Mouse (Mus musculus) megakaryocyte-erythroid progenitor cell, adult 5-6 weeks (primary cell): ENCODE results near the gene Acaca. TPM values are rescaled to one million over a fixed set of nuclear protein-coding genes. Genes with fewer than 3 reads are reported as not detected.

Experiments
- ATAC-seq: replicated peaks from 2 replicates; pipeline ENCODE4 v1.8.0; 2016; ENCODE audit warnings: mild to moderate bottlenecking, inconsistent platforms; ENCODE audit not compliant: severe bottlenecking, poor library complexity, low FRiP score, low TSS enrichment
- total RNA-seq, 2 experiments: library from RNA; stranded (forward) in 1 of 2; stranded (reverse) in 1 of 2; fragments of 200-1000, 215-1000 nt in 1 of 2; fragments of >200 nt in 1 of 2; fragmentation: Nextera tagmentation in 1 of 2; gene quantifications; 2 replicates each; pipeline ENCODE4 v1.2.3; 2014 to 2017

Acaca gene
- total RNA-seq (2014; fragmentation: Nextera tagmentation) (30.2 and 41.0 TPM in 2 replicates), total RNA-seq (2017) (22.5 and 38.4 TPM in 2 replicates)

DNA sequence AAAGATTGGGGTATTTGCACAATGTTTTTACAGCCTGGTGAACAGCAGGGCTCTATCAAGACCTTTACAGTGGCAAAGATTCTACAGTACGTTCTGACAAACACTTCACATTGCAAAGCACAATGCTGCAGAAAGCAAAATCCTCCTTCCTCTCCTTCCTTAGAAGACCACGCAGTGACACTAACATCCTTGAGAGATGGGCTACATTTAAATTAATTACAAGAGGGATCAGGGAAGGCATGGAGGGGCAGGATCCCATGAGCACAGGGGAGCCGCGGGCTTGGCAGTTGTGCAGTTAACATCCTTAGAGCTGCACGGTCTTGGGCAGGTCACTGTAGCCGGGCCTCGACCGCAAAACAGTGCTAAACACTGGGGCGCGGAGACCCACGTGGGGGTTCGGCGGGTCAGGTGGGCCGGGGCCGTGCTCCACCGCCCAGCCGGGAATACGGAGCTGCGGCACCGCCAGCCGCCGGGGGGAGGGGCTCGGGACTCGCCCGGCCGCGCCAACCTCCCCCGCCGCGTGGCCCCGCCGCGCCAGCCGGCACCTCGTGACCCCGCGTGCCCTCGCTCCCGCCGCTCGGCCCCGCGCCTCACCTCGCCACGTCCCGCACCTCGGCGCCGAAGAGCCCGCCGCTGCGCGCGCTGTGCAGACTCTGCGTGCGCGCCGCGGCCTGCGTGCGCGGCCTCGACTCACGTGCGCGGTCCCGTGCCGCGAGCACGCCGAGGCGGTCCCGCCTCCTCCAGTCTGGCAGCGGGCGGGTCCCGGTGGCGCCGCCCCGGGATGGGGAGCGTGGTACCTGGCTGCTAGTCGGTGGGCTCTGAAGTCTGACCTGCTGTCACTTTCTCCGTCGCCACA lies at the start of gene Acaca, which contains the start of gene Tada2a:
Gene Acaca (plus strand): TSS at position 730 of the 856 bp plus-strand sequence.
Gene Tada2a (minus strand): TSS at position 658 of the 856 bp plus-strand sequence.
- ATAC-seq: peak; percentile 70

DNA sequence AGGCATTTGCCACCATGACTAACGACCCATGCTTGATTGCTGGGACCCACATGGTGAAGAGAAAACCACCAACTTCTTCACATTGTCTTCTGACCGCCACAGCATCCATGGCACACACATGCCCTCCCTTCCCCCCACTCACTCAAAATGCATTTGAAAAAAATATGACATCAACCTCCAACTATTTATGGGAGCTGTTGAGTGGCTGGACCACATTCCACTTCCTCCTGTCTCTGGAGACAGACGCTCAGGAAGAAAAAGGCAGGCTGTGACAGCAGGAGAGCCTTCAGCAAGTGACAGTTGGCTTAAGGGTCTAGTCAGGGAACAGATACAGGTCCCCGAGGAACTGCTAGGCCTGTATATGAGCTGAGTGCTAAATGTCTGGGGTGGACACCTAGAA lies 49.6 kb upstream of the Acaca start:
- ATAC-seq: no peak

DNA sequence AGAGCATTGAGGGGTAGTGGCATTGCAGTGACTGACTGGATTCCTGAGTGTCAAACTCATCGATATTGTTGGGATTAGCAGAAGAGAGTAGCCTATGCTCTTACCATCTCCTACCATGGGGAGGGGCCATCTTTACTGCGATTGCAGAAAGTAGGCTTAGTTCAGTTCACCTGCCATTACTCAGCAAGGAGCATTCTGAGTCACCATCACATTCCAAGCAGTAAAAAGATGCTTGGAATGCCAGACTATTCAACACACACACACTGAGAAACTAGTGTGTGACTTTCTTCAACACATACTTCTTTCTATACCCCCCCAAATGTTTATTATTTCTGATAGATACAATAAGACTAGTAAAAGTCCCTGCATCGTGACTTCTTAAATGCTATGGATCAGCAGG lies 49.1 kb upstream of the Acaca start:
- no peak for ATAC-seq

DNA sequence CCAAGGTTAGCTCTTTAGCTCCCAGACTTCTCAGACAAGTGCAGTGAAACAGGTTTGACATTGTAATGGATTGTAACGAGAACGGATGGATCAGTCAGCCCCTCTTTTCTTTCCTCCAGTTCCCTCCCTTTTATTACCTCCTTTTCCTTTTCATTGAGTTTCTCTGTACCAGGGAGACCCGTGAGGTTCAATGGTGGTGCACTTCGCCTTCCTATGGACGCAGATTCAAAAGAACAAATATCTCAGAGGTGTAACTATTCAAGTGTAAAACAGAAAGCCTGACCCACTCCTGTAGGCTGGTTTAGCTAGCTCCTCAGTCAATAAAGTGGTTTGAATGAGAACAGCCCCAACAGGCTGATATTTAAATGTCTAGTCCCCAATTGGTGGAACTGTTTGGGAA lies 47.6 kb upstream of the Acaca start:
- ATAC-seq: no peak

DNA sequence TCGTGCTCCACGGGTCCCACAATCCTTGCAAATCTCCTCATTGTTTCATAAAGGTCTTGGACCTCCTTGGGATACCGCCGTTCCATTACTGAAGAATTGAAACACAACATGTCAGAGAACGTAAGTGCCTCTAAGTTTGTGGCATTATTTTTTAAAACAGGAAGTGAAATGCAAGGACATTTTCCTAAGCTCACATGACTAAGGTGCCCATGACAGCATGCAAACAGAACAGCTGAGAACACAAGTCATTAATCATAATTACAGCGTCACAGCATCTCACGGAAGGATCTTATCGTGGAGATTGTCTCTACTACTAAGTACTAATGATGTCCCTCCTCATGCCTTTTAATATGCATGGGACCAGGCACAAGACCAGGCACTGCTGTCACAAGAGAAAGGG lies 38.9 kb upstream of the Acaca start:
- ATAC-seq: no peak

DNA sequence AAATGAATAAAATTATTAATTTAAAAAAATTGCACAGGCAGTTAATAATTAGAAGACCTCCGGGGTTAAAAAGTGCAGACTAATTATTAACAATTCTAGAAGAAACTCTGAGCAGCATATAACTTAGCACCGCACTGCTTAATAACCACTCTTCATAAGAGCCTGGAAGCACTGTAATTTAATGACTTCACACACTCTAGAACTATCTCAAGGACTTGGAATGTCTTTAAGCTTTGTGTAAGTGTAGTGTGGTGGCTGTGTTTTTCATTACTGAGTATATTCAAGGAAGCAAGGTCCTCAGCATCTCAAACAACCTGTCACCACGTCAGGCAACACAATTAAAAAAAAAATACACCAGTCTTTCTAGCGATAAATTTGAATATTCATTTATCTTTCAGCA lies 34.4 kb upstream of the Acaca start:
- ATAC-seq: no peak

DNA sequence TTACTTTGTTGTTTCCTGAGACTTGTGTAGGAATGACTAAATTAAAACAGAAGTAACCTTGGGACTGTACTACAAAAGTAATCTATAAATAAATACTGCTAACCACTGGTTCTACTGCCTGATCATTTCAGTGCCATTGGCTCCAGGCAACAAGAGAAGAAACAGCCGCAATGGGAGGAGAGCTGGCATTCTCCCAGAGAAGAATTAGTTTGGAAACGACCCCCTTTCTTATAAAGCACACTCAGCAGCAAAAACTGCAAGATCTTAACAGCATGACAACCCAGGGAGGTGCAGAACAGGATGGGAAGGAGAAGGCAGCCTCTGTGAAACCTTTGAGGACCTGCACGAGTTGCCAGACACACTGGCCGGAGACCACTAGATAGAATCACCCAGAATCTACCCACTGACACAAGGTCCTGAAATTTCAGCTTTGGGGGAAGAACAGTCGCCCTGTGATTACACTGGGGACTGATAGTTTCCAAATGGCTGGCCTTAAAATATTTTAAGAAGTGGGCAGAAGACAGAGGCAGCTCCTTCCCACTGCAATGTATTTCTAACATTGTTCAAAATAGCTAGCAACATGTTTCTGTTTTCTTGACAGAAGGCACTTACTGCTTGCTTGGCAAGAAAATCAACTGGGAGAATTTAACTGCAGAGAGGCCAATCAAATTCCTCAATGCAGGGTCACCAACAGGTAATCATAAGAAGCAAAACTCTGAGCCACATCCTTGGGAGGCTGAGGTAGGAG lies 32.0 kb upstream of the Acaca start:
- ATAC-seq: no peak

DNA sequence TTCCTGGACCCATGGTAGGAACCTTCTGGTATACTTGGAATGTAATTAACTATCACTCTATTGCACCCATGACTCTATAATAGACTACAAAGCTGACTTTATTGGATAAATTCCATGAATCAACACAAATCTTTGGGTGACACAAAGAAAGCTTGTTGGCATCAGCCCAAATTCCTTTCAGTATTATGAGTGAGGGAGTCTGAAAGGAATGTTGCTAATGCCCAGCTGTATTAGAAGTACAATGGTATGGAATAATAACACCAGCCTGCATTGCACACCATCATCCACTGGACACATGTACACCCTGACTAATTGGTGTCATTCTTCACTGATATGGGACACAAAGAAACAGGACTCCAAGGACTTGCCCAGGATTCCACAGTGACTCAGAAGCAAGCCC lies 28.3 kb upstream of the Acaca start:
- no peak for ATAC-seq

DNA sequence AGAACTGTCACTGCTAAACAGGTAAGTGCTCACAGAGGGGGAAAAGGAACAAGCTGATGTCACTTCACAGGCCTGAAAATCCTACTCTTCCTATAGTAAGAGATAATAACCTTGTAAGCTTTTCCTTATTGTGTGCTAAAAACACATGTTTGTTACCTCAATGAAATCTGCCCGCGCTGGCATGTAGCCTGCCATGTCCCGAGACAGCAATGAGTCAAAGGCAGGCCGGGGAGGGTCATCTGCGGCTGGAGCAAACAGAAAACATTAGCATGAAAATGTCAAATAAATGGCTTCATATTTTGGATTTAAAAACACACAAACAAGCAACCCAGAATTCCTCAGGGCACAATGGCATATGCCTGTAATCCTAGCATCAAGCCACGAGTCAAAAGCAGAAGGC lies 25.4 kb upstream of the Acaca start:
- no peak for ATAC-seq

DNA sequence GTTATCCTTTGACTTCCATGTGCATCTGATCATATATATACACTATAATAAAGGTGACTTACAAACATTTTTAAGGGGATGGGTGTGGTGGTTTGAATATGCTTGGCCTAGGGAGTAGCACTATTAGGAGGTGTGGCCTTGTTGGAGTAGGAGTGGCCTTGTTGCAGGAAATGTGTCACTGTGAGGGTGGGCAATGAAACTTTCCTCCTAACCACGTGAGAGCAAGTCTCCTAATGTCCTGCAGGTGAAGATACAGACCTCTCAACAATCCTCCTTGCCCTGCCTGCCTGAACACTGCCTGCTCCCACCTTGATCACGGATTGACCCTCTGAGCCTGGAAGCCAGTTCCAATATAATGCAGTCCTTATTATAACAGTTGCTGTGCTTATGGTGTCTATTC lies 22.3 kb upstream of the Acaca start:
- ATAC-seq: no peak

DNA sequence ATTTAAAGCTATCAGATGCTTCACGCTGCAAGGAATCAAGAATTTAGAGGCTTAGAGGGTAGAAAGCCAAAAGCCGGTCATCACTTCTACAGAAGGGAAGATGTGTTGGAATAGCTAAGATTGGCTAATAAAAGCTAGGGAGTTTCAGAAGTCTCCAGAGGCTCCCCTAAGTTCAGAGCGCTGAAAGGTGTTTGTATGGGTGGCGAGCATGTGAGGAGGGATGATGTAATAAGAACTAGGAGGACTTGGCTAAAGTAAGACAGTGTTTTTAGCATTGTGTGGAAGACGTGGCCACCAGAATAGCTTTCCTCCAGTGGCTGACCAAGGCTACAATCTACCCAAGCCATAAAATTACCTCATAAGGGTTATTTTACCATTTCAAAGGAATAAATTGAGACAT lies 15.8 kb upstream of the Acaca start:
- no peak for ATAC-seq

DNA sequence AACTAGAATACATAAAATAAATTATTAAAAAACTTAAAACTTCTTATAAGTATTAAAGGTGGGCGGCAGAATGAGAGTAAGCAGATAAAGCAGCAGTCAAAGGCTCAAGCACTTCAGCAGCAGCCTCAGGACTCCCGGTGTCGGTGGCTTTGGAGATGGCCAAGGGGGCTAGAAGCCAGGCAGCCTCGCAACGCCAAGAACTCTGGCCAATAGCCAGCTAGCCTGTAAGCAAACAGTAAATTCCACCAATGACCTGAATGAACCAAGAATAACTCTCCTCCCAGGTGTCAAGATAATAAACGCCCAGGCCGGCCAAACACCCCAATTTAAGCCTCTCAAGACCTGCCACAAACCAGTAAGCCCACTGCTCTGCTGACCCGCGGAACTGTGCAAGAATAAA lies 13.8 kb upstream of the Acaca start:
- no peak for ATAC-seq

DNA sequence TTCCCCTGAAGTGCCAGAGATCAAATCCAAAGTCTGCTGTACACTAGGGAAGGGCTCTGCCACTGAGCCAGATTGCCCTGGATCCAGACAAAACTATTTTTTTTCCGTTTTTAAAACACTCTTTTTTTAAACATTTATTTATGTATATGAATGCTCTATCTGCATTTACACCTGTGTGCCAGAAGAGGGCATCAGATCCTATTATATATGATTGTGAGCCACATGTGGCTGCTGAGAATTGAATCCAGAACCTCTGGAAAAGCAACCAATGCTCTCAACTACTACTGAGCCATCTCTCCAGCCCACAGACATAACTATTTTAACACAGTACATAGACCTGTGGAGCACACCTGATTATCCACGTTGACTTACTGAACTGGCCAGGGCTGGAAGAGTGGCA lies 13.3 kb upstream of the Acaca start:
- no peak for ATAC-seq

DNA sequence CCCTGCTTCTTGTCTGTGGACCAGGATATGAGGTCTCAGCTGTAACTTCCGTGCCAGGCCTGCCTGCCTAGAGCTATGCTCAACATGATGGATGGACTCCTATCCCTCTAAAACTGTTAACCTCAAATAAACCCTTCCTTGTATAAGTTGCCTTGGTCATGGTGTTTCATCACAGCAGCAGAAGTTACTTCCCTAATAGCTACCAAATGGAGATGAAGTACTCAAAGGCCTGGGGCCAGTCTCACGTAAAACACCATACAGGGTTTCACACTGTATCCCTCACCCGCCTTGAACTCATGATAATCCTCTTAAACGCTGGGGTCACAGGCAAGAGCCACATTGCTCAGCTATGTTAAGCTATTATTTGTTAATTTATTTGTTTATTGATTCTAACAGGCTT lies 12.0 kb upstream of the Acaca start:
- no peak for ATAC-seq

DNA sequence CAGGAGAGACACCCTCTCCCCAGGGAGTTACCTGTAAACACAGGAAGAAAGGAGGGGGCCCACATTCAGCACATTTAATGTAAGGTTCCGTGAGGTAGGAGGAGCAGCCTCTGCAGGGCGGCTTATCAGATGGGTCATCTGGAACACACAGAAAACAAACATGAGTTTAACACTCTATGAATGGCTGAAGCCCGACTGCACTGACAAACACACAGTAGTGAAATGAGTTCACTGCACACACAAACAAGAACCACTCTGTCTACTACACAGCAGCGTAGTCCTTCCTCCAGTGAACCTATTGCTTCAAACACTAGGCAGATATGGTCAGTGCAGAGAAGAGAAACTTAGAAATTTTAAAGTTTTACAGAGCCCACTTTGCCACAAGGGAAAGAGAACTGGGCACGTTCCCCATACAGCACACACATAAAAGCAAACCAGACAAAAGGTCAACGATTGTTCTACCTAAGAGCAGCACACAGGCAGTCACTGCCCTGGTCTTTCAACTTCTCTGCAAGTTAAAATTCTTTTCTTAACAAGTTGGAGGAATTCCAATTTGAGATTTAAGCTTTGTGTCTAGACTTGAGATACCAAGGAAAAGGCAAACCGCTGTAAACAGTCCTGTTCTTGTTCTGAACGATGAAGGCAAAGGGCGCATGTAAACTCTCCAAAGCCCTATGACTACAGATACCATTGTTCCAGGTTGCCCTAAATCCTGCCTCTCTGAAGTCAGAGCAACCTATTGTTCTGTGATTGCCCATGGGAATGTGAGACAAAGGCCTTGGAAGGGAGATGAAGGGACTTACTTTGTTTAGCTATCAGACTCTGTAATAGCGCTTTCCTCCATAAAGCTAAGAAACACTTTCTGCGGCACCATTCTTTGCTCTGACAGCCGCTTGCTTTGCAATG lies 8.2 kb upstream of the Acaca start:
- ATAC-seq: no peak

DNA sequence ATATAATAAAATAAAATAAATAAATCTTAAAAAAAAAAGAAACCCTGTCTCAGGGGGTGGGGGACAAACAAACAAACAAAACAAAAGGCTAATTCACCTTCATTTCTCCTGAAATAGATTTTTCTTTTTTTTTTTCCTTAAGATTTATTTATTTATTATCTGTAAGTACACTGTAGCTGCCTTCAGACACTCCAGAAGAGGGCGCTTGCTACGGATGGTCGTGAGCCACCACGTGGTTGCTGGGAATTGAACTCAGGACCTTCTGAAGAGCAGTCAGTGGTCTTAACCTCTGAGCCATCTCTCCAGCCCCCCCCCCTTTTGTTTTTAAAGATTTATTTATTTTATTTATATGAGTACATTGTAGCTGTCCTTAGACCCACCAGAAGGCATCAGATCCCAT lies 1.5 kb upstream of the Acaca start:
- no peak for ATAC-seq

DNA sequence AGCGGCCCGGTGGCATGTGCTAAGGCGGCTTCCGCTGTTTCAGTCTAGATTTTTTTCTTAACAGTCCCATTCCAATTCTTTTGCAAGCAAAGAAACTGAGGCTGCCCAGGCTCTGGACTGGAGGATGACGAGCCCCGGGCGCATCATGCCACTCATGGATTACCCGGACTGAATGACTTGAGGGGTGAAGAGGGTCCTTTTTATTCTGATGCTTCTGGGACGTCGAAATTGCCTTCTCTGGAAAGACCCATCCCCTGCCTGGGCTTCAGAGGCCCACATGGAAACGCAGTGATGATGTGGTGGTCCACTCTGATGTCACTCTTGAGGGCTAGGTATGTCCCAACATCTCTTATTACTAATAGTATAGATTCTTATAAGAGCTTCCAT lies 320 bp downstream of the Acaca start:
- ATAC-seq: 0 out of 2 replicates have a peak, but pooled peaks have one; percentile 12

DNA sequence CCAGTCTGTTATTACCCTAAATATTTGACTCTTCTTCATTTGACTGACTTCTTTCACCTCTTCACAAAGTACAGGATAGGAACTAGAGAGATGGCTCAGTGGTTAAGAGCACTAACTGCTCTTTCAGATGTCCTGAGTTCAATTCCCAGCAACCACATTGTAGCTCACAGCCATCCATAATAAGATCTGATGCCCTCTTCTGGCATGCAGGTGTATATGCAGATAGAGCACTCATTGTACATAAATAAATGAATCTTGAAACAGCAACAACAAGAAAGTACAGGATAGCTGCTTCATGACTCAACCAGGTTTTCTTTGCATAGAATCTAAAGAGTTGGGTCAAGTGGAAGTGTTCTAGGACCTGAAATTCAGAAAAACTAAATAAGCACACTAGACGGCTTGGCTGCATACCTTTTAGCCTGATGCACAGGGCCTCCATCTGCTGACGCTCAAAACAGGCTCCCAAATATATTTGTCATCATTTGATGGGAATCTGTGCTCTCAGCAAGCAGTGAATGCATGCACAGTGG lies 4.9 kb downstream of the Acaca start:
- no peak for ATAC-seq

DNA sequence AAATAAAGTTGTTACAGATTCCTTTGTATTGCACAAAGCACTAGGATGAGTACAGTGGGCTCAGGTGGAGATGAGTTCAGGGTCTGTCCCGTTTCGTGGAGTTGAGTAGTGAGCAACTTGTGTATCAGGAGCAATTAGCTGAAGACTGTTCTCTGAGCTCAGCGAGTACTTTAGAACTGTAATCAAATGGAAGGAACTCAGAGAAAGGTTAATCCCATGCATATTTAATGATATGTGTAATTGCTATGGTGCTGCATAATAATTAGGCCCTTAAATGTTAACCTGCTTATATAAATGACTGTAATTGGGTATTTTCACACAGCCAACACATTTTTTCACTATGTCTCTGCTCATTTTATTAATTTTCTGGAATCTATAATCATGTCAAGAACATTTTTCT lies 7.0 kb downstream of the Acaca start:
- no peak for ATAC-seq

DNA sequence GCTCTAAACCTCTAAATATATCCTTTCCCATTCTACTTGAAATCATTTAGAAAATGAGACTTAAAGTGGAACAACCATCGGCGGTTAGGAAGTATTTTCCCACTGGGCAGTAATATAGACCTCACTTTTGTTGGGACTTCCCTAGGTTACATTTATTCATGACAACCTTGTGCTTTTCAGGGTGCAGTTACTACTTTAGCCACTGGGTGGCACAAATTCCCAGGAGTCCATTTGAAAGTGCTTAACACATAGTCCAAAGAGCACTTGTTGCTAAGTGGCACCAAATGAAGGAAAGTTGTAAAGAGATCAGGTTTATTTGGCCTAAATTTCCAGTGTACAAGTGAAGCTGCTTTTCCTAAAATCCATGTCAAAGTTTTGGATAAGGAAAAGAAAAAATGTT lies 12.3 kb downstream of the Acaca start:
- no peak for ATAC-seq
